Mouse (Mus musculus): Measurements from ENCODE around the gene Pced1b. TPM values are rescaled to one million over a fixed set of nuclear protein-coding genes. Genes with fewer than 3 reads are reported as not detected.

The Pced1b gene
- polyA plus RNA-seq, 1 experiment from 2014 or later = 2.6 TPM

DNA sequence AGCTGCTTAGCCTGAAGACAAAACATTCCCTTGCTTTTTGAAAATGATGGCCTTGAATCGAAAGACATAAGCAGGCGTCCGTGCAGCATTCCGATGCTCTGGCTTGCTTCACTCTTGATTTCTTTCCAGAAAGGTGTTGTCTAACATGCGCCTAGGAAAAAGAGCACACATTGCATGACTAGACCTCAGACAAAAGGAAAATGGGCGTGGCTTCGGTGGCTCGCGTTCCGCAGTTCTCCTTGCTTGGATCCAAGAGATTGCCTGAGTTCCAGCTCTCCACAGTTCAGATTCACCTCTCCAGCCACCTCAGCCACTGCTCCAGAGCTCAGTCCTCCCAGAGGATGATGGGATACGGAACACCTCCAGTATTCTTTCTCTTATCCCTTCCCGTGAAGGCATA, 147.7 kb downstream of the Pced1b start:
- no peak overlapping the region for H3K4me3 ChIP-seq (ENCODE audit: control insufficient read depth in 1 of 2, insufficient read depth in 1 of 2, low read depth in 1 of 2, low read length in 2 of 2)
- WGBS = 66% methylated on average over 12 of the region's 12 CpGs

GRCm38 (mm10) chr15:97396586-97397299, 149.8 kb downstream of the Pced1b start:
- Histone ChIP-seq H3K9ac (ENCODE audit: low read length) (no peak overlapping the region), H3K4me1 (ENCODE audit: control insufficient read depth in 2 of 2, insufficient read depth in 2 of 2, low read length in 2 of 2) (no peaks in the 10 kb centered on the region), H3K27ac (replicated peaks in 1 of 2; ENCODE audit: control insufficient read depth in 1 of 2, insufficient read depth in 1 of 2, low read depth in 2 of 2, low read length in 2 of 2) (no peak overlapping the region), H3K9me3 (ENCODE audit: control insufficient read depth, low read length) (no peaks in the 10 kb centered on the region), H3K27me3 (ENCODE audit: control insufficient read depth, insufficient read depth, low read length) (no peaks in the 10 kb centered on the region), H3K36me3 (ENCODE audit: control insufficient read depth, insufficient read depth, low read length) (no peaks in the 10 kb centered on the region), H3K4me2 (ENCODE audit: low read length) (no peak overlapping the region), H3K4me3 (ENCODE audit: control insufficient read depth in 1 of 2, insufficient read depth in 1 of 2, low read depth in 1 of 2, low read length in 2 of 2) (no peak overlapping the region)
- WGBS = 88% methylated on average over 4 of the region's 4 CpGs
- ATAC-seq (ENCODE audit: insufficient number of reproducible peaks, insufficient read depth, low FRiP score, low read depth) = no peak

More for the DNA sequence above, 147.7 kb downstream of the Pced1b start:
- H3K9ac ChIP-seq (ENCODE audit: low read length) = no peak overlapping the region
- no peaks in the 10 kb centered on the region for H3K27me3 ChIP-seq (ENCODE audit: control insufficient read depth, insufficient read depth, low read length)
- H3K9me3 ChIP-seq (ENCODE audit: control insufficient read depth, low read length) = no peaks in the 10 kb centered on the region
- H3K36me3 ChIP-seq (ENCODE audit: control insufficient read depth, insufficient read depth, low read length) = no peaks in the 10 kb centered on the region
- no peak for ATAC-seq (ENCODE audit: insufficient number of reproducible peaks, insufficient read depth, low FRiP score, low read depth)
- H3K4me1 ChIP-seq (ENCODE audit: control insufficient read depth in 2 of 2, insufficient read depth in 2 of 2, low read length in 2 of 2) = no peaks in the 10 kb centered on the region
- H3K27ac ChIP-seq (replicated peaks in 1 of 2; ENCODE audit: control insufficient read depth in 1 of 2, insufficient read depth in 1 of 2, low read depth in 2 of 2, low read length in 2 of 2) = no peak overlapping the region
- H3K4me2 ChIP-seq (ENCODE audit: low read length) = no peak overlapping the region

GRCm38 (mm10) chr15:97397793-97398192, 150.9 kb downstream of the Pced1b start:
- H3K4me2 ChIP-seq (ENCODE audit: low read length) = no peak overlapping the region
- no peak overlapping the region for H3K27ac ChIP-seq (replicated peaks in 1 of 2; ENCODE audit: control insufficient read depth in 1 of 2, insufficient read depth in 1 of 2, low read depth in 2 of 2, low read length in 2 of 2)
- no peak for ATAC-seq (ENCODE audit: insufficient number of reproducible peaks, insufficient read depth, low FRiP score, low read depth)
- H3K4me1 ChIP-seq (ENCODE audit: control insufficient read depth in 2 of 2, insufficient read depth in 2 of 2, low read length in 2 of 2) = no peaks in the 10 kb centered on the region
- no peak overlapping the region for H3K4me3 ChIP-seq (ENCODE audit: control insufficient read depth in 1 of 2, insufficient read depth in 1 of 2, low read depth in 1 of 2, low read length in 2 of 2)
- H3K9ac ChIP-seq (ENCODE audit: low read length) = no peak overlapping the region
- no peaks in the 10 kb centered on the region for H3K27me3 ChIP-seq (ENCODE audit: control insufficient read depth, insufficient read depth, low read length)
- no peaks in the 10 kb centered on the region for H3K9me3 ChIP-seq (ENCODE audit: control insufficient read depth, low read length)
- no peaks in the 10 kb centered on the region for H3K36me3 ChIP-seq (ENCODE audit: control insufficient read depth, insufficient read depth, low read length)
- 57% methylated on average over 2 of the region's 2 CpGs for WGBS

DNA sequence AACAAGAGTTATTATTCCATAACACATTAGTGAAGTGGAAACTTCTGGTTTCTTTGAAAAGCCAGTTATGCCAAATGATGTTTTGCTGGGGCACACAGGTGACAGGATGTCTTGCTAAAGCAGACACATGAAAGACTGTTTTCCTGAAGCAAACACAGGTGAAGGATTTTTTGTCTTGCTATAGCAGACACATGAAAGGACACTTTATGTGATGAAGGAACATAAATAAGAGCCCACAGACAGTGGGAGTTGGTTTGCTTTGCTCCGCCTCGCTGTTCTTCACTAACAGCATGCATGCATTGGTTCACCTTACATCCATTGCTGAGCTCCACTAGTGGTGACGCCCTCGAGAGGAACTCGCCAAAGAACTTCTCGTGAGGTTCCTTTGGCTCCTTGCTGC, 154.0 kb downstream of the Pced1b start:
- 91% methylated on average over 6 of the region's 6 CpGs for WGBS
- no peaks in the 10 kb centered on the region for H3K27me3 ChIP-seq (ENCODE audit: control insufficient read depth, insufficient read depth, low read length)
- no peak for ATAC-seq (ENCODE audit: insufficient number of reproducible peaks, insufficient read depth, low FRiP score, low read depth)

DNA sequence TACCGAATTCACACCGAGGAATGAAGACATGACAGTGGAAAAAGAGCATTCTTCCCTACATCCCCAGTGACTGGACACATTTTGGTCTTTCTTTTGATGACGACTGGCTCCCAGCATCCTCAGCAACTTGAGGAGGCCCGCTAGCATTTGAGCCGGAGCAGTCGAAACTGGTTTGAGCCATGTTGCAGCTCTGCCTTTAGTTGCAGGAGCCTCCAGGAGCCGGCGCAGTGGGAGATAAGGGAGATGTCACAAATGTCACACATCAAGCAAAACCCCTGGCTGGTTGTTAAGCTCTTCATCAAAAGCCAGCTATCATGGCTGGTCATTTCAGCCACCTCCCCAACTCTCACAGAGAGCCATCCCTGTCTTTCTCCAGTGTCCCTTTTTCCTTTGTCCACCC, 157.6 kb downstream of the Pced1b start:
- H3K4me1 ChIP-seq (ENCODE audit: control insufficient read depth in 2 of 2, insufficient read depth in 2 of 2, low read length in 2 of 2) = no peaks in the 10 kb centered on the region
- no peak overlapping the region for H3K4me3 ChIP-seq (ENCODE audit: control insufficient read depth in 1 of 2, insufficient read depth in 1 of 2, low read depth in 1 of 2, low read length in 2 of 2)
- no peak overlapping the region for H3K9ac ChIP-seq (ENCODE audit: low read length)
- no peak for ATAC-seq (ENCODE audit: insufficient number of reproducible peaks, insufficient read depth, low FRiP score, low read depth)
- no peaks in the 10 kb centered on the region for H3K27me3 ChIP-seq (ENCODE audit: control insufficient read depth, insufficient read depth, low read length)
- 38% methylated on average over 8 of the region's 8 CpGs for WGBS
- H3K4me2 ChIP-seq (ENCODE audit: low read length) = no peak overlapping the region
- H3K36me3 ChIP-seq (ENCODE audit: control insufficient read depth, insufficient read depth, low read length) = no peaks in the 10 kb centered on the region
- H3K9me3 ChIP-seq (ENCODE audit: control insufficient read depth, low read length) = no peaks in the 10 kb centered on the region
- H3K27ac ChIP-seq (replicated peaks in 1 of 2; ENCODE audit: control insufficient read depth in 1 of 2, insufficient read depth in 1 of 2, low read depth in 2 of 2, low read length in 2 of 2) = no peak overlapping the region

More for the DNA sequence above, 154.0 kb downstream of the Pced1b start:
- no peaks in the 10 kb centered on the region for H3K4me1 ChIP-seq (ENCODE audit: control insufficient read depth in 2 of 2, insufficient read depth in 2 of 2, low read length in 2 of 2)
- no peak overlapping the region for H3K27ac ChIP-seq (replicated peaks in 1 of 2; ENCODE audit: control insufficient read depth in 1 of 2, insufficient read depth in 1 of 2, low read depth in 2 of 2, low read length in 2 of 2)
- no peak overlapping the region for H3K4me3 ChIP-seq (ENCODE audit: control insufficient read depth in 1 of 2, insufficient read depth in 1 of 2, low read depth in 1 of 2, low read length in 2 of 2)
- H3K9ac ChIP-seq (ENCODE audit: low read length) = no peak overlapping the region
- no peaks in the 10 kb centered on the region for H3K9me3 ChIP-seq (ENCODE audit: control insufficient read depth, low read length)
- no peaks in the 10 kb centered on the region for H3K36me3 ChIP-seq (ENCODE audit: control insufficient read depth, insufficient read depth, low read length)
- no peak overlapping the region for H3K4me2 ChIP-seq (ENCODE audit: low read length)

GRCm38 (mm10) chr15:97404998-97405397, 158.1 kb downstream of the Pced1b start:
- no peak for ATAC-seq (ENCODE audit: insufficient number of reproducible peaks, insufficient read depth, low FRiP score, low read depth)
- Histone ChIP-seq H3K4me1 (ENCODE audit: control insufficient read depth in 2 of 2, insufficient read depth in 2 of 2, low read length in 2 of 2) (no peaks in the 10 kb centered on the region), H3K9me3 (ENCODE audit: control insufficient read depth, low read length) (no peaks in the 10 kb centered on the region), H3K4me2 (ENCODE audit: low read length) (no peak overlapping the region), H3K27ac (replicated peaks in 1 of 2; ENCODE audit: control insufficient read depth in 1 of 2, insufficient read depth in 1 of 2, low read depth in 2 of 2, low read length in 2 of 2) (no peak overlapping the region), H3K27me3 (ENCODE audit: control insufficient read depth, insufficient read depth, low read length) (no peaks in the 10 kb centered on the region), H3K9ac (ENCODE audit: low read length) (no peak overlapping the region), H3K4me3 (ENCODE audit: control insufficient read depth in 1 of 2, insufficient read depth in 1 of 2, low read depth in 1 of 2, low read length in 2 of 2) (no peak overlapping the region), H3K36me3 (ENCODE audit: control insufficient read depth, insufficient read depth, low read length) (no peaks in the 10 kb centered on the region)
- WGBS = 56% methylated on average over 7 of the region's 7 CpGs

DNA sequence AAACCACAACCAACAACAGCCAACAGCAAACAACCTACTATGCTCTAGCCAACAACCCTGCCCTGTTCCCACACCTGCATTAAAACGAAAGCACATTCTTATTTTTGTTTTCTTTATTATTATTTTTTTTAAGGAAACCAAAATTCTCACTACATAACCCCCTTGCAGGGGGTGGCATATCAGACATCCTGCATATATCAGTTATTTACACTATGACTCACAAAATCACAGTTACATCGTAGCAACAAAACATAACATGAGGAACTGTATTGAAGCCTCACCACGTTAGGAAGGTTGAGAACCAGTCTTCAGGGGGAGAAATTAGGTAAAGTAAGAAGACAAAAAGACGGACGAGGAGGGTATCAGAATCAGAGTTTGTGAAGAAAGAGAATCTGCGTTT, 159.2 kb downstream of the Pced1b start:
- Histone ChIP-seq H3K4me3 (ENCODE audit: control insufficient read depth in 1 of 2, insufficient read depth in 1 of 2, low read depth in 1 of 2, low read length in 2 of 2) (no peak overlapping the region), H3K27me3 (ENCODE audit: control insufficient read depth, insufficient read depth, low read length) (no peaks in the 10 kb centered on the region), H3K27ac (replicated peaks in 1 of 2; ENCODE audit: control insufficient read depth in 1 of 2, insufficient read depth in 1 of 2, low read depth in 2 of 2, low read length in 2 of 2) (no peak overlapping the region), H3K9me3 (ENCODE audit: control insufficient read depth, low read length) (no peaks in the 10 kb centered on the region), H3K9ac (ENCODE audit: low read length) (no peak overlapping the region), H3K36me3 (ENCODE audit: control insufficient read depth, insufficient read depth, low read length) (no peaks in the 10 kb centered on the region), H3K4me1 (ENCODE audit: control insufficient read depth in 2 of 2, insufficient read depth in 2 of 2, low read length in 2 of 2) (no peaks in the 10 kb centered on the region), H3K4me2 (ENCODE audit: low read length) (no peak overlapping the region)
- 76% methylated on average over 6 of the region's 6 CpGs for WGBS
- ATAC-seq (ENCODE audit: insufficient number of reproducible peaks, insufficient read depth, low FRiP score, low read depth) = no peak

All from heart, embryonic 14.5 days (tissue).